9 mouse cellular contexts compared by ENCODE assay signal in genomic region chr12:82237946-82238345, GRCm38 (mm10).
A peak's percentile ranks its signal among the peaks of the same experiment; 100 is the strongest.
DNase-seq lines count a peak whose midpoint lies in the region; ATAC-seq and TF ChIP-seq lines count a peak whose summit lies in the region.
"Had no signal": no experiment of that assay in that cellular context is flagged by ENCODE, and none has a peak within 500 bp of the region (broad histone marks: within the 10 kb centered on the region; RNA-seq: fewer than 3 reads in every experiment).

No protein-coding gene starts in this region.

- no peak for TF ChIP-seq EP300 in heart, postnatal 0 days (IDR thresholded peaks at IDR 0.05; ENCODE audit: low read depth)

- no peaks in the 10 kb centered on the region; the same call in 1 of the 2 replicates for H3K36me3 ChIP-seq in heart, postnatal 0 days (replicated peaks; ENCODE audit: control insufficient read depth, insufficient read depth, low read length)
- no peaks in the 10 kb centered on the region for H3K36me3 ChIP-seq in lung, embryonic 16.5 days (ENCODE audit: control insufficient read depth, insufficient read depth, low read length)
- H3K36me3 ChIP-seq in hindbrain, embryonic 15.5 days = no peaks in the 10 kb centered on the region

- WGBS in heart, postnatal 0 days = 24% methylated on average over 4 of the region's 4 CpGs
- WGBS in lung, embryonic 16.5 days = 25% methylated on average over 4 of the region's 4 CpGs
- WGBS in lung, adult 2 months = 58% methylated on average over 4 of the region's 4 CpGs
- 52% methylated on average over 4 of the region's 4 CpGs for WGBS in hindbrain, embryonic 15.5 days

- no peaks in the 10 kb centered on the region for H3K27me3 ChIP-seq in heart, postnatal 0 days (ENCODE audit: control insufficient read depth, insufficient read depth, low read length)
- H3K27me3 ChIP-seq in lung, embryonic 16.5 days (ENCODE audit: control insufficient read depth, insufficient read depth, low read depth, low read length) = no peaks in the 10 kb centered on the region
- no peaks in the 10 kb centered on the region for H3K27me3 ChIP-seq in hindbrain, embryonic 15.5 days
- H3K27me3 ChIP-seq: CH12.LX had no signal

- ATAC-seq in heart, postnatal 0 days (ENCODE audit: insufficient read depth, low read depth) = peak; percentile 95
- ATAC-seq in lung, embryonic 16.5 days (ENCODE audit: low read depth) = peak; percentile 82
- 0 out of 2 replicates have a peak, but pooled peaks have one; percentile 34 for ATAC-seq in hindbrain, embryonic 15.5 days (ENCODE audit: low FRiP score, low read depth)

- no peak overlapping the region for H3K4me2 ChIP-seq in heart, postnatal 0 days (ENCODE audit: low read depth, low read length)
- H3K4me2 ChIP-seq in lung, embryonic 16.5 days (ENCODE audit: low read depth, low read length) = no peak overlapping the region
- no peak overlapping the region for H3K4me2 ChIP-seq in hindbrain, embryonic 15.5 days

- peaks cover 14% of the 10 kb centered on the region; the same call in 1 of the 2 replicates for H3K4me1 ChIP-seq in heart, postnatal 0 days (ENCODE audit: control insufficient read depth, insufficient read depth)
- peaks cover 8% of the 10 kb centered on the region for H3K4me1 ChIP-seq in lung, embryonic 16.5 days (replicated peaks; ENCODE audit: control insufficient read depth, insufficient read depth, low read length)
- no peaks in the 10 kb centered on the region for H3K4me1 ChIP-seq in lung, adult 2 months (ENCODE audit: control insufficient read depth, insufficient read depth, low read length)
- H3K4me1 ChIP-seq in hindbrain, embryonic 15.5 days (replicated peaks) = 0 out of 2 replicates have a peak, but pooled peaks cover 11% of the 10 kb centered on the region

- H3K9ac ChIP-seq in heart, postnatal 0 days (replicated peaks; ENCODE audit: low read depth, low read length) = no peak overlapping the region
- H3K9ac ChIP-seq in lung, embryonic 16.5 days (ENCODE audit: low read length) = no peak overlapping the region
- no peak overlapping the region for H3K9ac ChIP-seq in hindbrain, embryonic 15.5 days

- no peaks in the 10 kb centered on the region for H3K9me3 ChIP-seq in heart, postnatal 0 days (replicated peaks; ENCODE audit: control insufficient read depth, low read length)
- H3K9me3 ChIP-seq in lung, embryonic 16.5 days (ENCODE audit: control insufficient read depth, low read length) = no peaks in the 10 kb centered on the region
- no peaks in the 10 kb centered on the region for H3K9me3 ChIP-seq in hindbrain, embryonic 15.5 days

- no peak overlapping the region for H3K4me3 ChIP-seq in heart, postnatal 0 days (ENCODE audit: low read depth, low read length)
- no peak overlapping the region for H3K4me3 ChIP-seq in lung, embryonic 16.5 days (ENCODE audit: low read length)
- H3K4me3 ChIP-seq in lung, adult 2 months (replicated peaks; ENCODE audit: extremely low read depth, low read depth, low read length) = no peak overlapping the region
- no peak overlapping the region for H3K4me3 ChIP-seq in hindbrain, embryonic 15.5 days

- TF ChIP-seq POLR2A in lung, adult 2 months (IDR thresholded peaks at IDR 0.05; ENCODE audit: borderline replicate concordance, extremely low read depth, low read depth, low read length) = no peak

- peak; percentile 84 for DNase-seq in heart, postnatal 0 days (ENCODE audit: low spot score)
- no peak for DNase-seq in heart, adult 9 months (ENCODE audit: low spot score in 2 of 2)
- no peak for DNase-seq in lung, adult 2 months
- peak; percentile 30 to 58 for DNase-seq in lung, postnatal 4 days
- DNase-seq in layer of hippocampus, adult 8-10 months (ENCODE audit: low spot score in 2 of 2) = no peak
- DNase-seq: adrenal gland, postnatal 25 days had no signal

- no peak for TF ChIP-seq CTCF in heart, postnatal 0 days (IDR thresholded peaks at IDR 0.05; ENCODE audit: low read depth)
- TF ChIP-seq CTCF in lung, adult 2 months (IDR thresholded peaks at IDR 0.05; ENCODE audit: insufficient read depth, low read length) = no peak

- H3K27ac ChIP-seq in heart, postnatal 0 days (ENCODE audit: low read depth) = peak overlapping the region; percentile 63
- H3K27ac ChIP-seq in lung, embryonic 16.5 days (ENCODE audit: low read length) = peak overlapping the region; percentile 46
- H3K27ac ChIP-seq in hindbrain, embryonic 15.5 days (replicated peaks) = no peak overlapping the region; the same call in 1 of the 2 replicates

Comparison
In these comparisons a context has a peak if more than half of its experiments do, and no peak if none do; other contexts are left out.
1. DNase-seq: peak in heart, postnatal 0 days (single experiment) and lung, postnatal 4 days (2 of 2); none in heart, adult 9 months (0 of 2), lung, adult 2 months (single experiment) and layer of hippocampus, adult 8-10 months (0 of 2).
2. ATAC-seq: peak in every context shown above with its lines; median percentile 95 in heart, postnatal 0 days; 82 in lung, embryonic 16.5 days; 34 in hindbrain, embryonic 15.5 days.